Mouse (Mus musculus) lung, adult 2 months (tissue): ENCODE results near the gene Acot11.

ENCODE experiments used
- CTCF ChIP-seq: fragments of 200-500 bp; IDR thresholded peaks from 2 replicates; pipeline ENCODE4 v1.5.1; 2011; ENCODE audit warnings: mild to moderate bottlenecking, low read length, control low read depth; ENCODE audit not compliant: insufficient read depth
- POLR2A ChIP-seq: fragments of 200-500 bp; IDR thresholded peaks from 2 replicates; pipeline ENCODE4 v1.6.1; 2011; ENCODE audit warnings: low read depth, mild to moderate bottlenecking, control low read depth, low read length, borderline replicate concordance; ENCODE audit errors: extremely low read depth

GRCm38 (mm10) chr4:106772558-106772957 is 32.2 kb downstream of the Acot11 start:
- no peak for TF ChIP-seq POLR2A
- no peak for TF ChIP-seq CTCF
